Mouse (Mus musculus) liver, embryonic 11.5 days (tissue): Measurements from ENCODE around the gene Naxd. TPM values are rescaled to one million over a fixed set of nuclear protein-coding genes. Genes with fewer than 3 reads are reported as not detected.
A peak's percentile ranks its signal among the peaks of the same experiment; 100 is the strongest.

Experiments
- ATAC-seq: fragments of 200-750 bp; cut with Nextera tagmentation; replicated peaks from 2 replicates; pipeline ENCODE4 v1.8.0; 2017; ENCODE audit warnings: moderate number of reproducible peaks, mild to moderate bottlenecking, moderate TSS enrichment, moderate library complexity; ENCODE audit not compliant: low FRiP score
- DNase-seq: peaks from one replicate; pipeline ENCODE4 v3.0.0-alpha.2; 2017; ENCODE audit warnings: low spot score
- H3K27ac ChIP-seq: fragments of 300-500 bp; sonication (generic); 2 replicates; pipeline ENCODE4 v1.5.1; 2014; ENCODE audit warnings: mild to moderate bottlenecking, low read depth, low read length, control low read depth
- H3K27me3 ChIP-seq: fragments of 300-500 bp; sonication (generic); replicated peaks from 2 replicates; pipeline ENCODE4 v1.6.1; 2014; ENCODE audit warnings: low read length, mixed read lengths; ENCODE audit not compliant: control insufficient read depth, insufficient read depth
- H3K36me3 ChIP-seq: fragments of 300-500 bp; sonication (generic); 2 replicates; pipeline ENCODE4 v1.6.1; 2014; ENCODE audit warnings: mild to moderate bottlenecking, low read length, moderate library complexity, mixed read lengths; ENCODE audit not compliant: control insufficient read depth, insufficient read depth
- H3K4me1 ChIP-seq: fragments of 300-500 bp; sonication (generic); replicated peaks from 2 replicates; pipeline ENCODE4 v1.6.1; 2014; ENCODE audit warnings: low read length, mixed read lengths; ENCODE audit not compliant: control insufficient read depth, insufficient read depth
- H3K4me2 ChIP-seq: fragments of 300-500 bp; sonication (generic); 2 replicates; pipeline ENCODE4 v1.6.1; 2014; ENCODE audit warnings: mild to moderate bottlenecking, control low read depth, moderate library complexity
- H3K4me3 ChIP-seq: fragments of 300-500 bp; sonication (generic); 2 replicates; pipeline ENCODE4 v1.5.1; 2014; ENCODE audit warnings: low read depth, low read length, control low read depth
- H3K9ac ChIP-seq: fragments of 300-500 bp; sonication (generic); 2 replicates; pipeline ENCODE4 v1.6.1; 2014; ENCODE audit warnings: low read depth, low read length, control low read depth
- H3K9me3 ChIP-seq: fragments of 300-500 bp; sonication (generic); 2 replicates; pipeline ENCODE4 v1.6.1; 2016; ENCODE audit warnings: low read length, inconsistent platforms, mixed read lengths; ENCODE audit not compliant: control insufficient read depth
- WGBS: fragments of 180-500 bp; shearing (Covaris S2); extraction: QIAGEN DNeasy Blood & Tissue Kit; methylation state at CpG from one replicate; pipeline ENCODE4 v1.1.7; 2014; 5-methylcytosine and 5-hydroxymethylcytosine counted together
- polyA plus RNA-seq: library from polyadenylated mRNA; unstranded; fragments of >200 nt; fragmentation: Nextera tagmentation; extraction: Ambion mirVana; gene quantifications from 2 replicates; pipeline ENCODE4 v1.2.1, GENCODE M21; 2014

Naxd gene
- polyA plus RNA-seq, 1 experiment from 2014 or later, result 73.8 TPM

DNA sequence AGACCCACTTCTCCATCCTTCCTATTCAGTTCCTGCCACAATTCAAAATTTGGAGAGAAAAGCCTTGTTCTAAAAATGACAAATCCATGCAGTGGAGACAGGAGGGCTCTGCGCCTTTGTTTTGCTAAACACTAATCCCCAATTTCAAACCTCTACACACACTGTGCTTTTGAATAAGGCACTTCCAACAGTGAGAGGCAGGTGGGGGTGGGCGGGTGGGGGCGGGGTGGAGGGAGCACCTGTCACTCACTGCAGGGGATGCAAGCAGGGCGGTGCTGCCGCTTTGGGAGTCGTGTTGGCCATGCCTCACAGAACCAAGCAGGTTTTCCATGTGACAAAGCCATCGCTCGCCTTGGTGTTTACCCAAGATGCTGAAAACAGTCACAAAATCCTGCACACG lies 37.2 kb downstream of the Naxd start:
- Histone ChIP-seq H3K9ac (no peak overlapping the region), H3K9me3 (no peaks in the 10 kb centered on the region), H3K27me3 (no peaks in the 10 kb centered on the region), H3K4me1 (no peaks in the 10 kb centered on the region), H3K4me3 (no peak overlapping the region), H3K27ac (no peak overlapping the region), H3K4me2 (no peak overlapping the region), H3K36me3 (peaks cover 21% of the 10 kb centered on the region)
- ATAC-seq (no peak), DNase-seq (no peak)
- WGBS, result 66% methylated on average over 9 of the region's 9 CpGs

DNA sequence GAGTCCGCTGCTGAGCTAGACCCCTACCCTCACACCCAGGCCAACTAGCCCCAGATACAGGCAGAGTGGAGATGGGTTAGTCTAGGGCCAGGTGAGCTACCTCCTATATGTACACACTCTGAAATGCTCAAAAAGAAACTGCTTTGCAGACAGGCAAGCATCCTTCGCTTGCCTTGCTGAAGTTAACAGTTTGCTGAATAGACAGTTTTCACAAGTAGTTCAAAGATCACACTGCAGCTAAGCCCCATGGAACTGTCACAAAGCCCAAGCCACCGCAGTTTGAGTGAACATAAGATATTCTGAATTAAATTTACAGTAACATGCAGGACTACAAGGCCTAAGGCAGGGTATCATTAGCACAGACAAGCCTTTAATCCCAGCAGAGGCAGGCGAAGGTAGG lies 41.7 kb downstream of the Naxd start:
- no peaks in the 10 kb centered on the region for H3K9me3 ChIP-seq
- H3K27me3 ChIP-seq, result no peaks in the 10 kb centered on the region
- H3K4me3 ChIP-seq, result no peak overlapping the region
- WGBS, result 92% methylated on average over 4 of the region's 4 CpGs
- H3K4me1 ChIP-seq, result no peaks in the 10 kb centered on the region
- H3K27ac ChIP-seq, result no peak overlapping the region
- no peak for DNase-seq
- peaks cover 34% of the 10 kb centered on the region for H3K36me3 ChIP-seq
- no peak overlapping the region for H3K4me2 ChIP-seq
- no peak overlapping the region for H3K9ac ChIP-seq
- ATAC-seq, result no peak

DNA sequence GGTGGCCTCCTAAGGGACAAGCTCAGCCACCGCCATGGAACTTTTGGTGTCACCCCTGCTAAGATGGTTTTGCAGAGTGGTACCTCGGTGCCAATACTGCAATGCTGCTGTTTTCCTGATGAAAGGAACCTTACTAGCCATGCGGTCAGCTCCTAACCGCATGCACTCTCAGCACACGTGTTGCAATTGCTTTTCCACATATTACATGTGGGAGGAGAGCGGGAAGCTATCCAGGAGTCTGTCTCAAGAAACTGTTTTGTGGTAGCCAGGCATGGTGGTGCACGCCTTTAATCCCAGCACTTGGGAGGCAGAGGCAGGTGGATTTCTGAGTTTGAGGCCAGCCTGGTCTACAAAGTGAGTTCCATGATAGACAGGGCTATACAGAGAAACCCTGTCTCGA lies 42.9 kb downstream of the Naxd start:
- DNase-seq, result no peak
- H3K4me3 ChIP-seq, result no peak overlapping the region
- H3K4me2 ChIP-seq, result no peak overlapping the region
- no peak overlapping the region for H3K9ac ChIP-seq
- H3K4me1 ChIP-seq, result no peaks in the 10 kb centered on the region
- 91% methylated on average over 8 of the region's 8 CpGs for WGBS
- H3K27ac ChIP-seq, result no peak overlapping the region
- H3K27me3 ChIP-seq, result no peaks in the 10 kb centered on the region
- no peak for ATAC-seq
- no peaks in the 10 kb centered on the region for H3K9me3 ChIP-seq
- peaks cover 28% of the 10 kb centered on the region for H3K36me3 ChIP-seq

DNA sequence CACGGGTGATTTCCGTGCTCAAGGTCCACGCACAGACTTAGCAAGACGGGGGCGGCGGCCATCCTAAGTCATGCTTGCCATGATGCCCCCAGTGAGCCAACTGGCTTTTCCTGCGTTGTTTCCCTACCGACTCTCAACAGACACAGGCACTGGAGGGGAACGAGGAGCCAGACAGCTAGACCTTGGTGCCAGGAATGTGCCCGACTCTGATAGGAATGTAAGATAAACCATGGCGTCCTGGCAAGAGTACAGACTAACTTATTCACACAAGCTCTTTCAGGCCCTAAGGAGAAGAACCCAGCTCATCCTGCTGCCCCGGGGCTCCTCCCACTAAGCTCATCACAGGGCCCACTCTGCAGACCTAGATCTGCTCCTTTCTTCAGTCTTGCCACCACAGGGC lies 44.7 kb downstream of the Naxd start:
- no peak for ATAC-seq
- no peak overlapping the region for H3K4me3 ChIP-seq
- H3K4me1 ChIP-seq, result no peaks in the 10 kb centered on the region
- H3K4me2 ChIP-seq, result no peak overlapping the region
- no peaks in the 10 kb centered on the region for H3K27me3 ChIP-seq
- DNase-seq, result no peak
- WGBS, result 90% methylated on average over 12 of the region's 12 CpGs
- no peaks in the 10 kb centered on the region for H3K9me3 ChIP-seq
- peaks cover 25% of the 10 kb centered on the region for H3K36me3 ChIP-seq
- no peak overlapping the region for H3K9ac ChIP-seq
- H3K27ac ChIP-seq, result no peak overlapping the region

DNA sequence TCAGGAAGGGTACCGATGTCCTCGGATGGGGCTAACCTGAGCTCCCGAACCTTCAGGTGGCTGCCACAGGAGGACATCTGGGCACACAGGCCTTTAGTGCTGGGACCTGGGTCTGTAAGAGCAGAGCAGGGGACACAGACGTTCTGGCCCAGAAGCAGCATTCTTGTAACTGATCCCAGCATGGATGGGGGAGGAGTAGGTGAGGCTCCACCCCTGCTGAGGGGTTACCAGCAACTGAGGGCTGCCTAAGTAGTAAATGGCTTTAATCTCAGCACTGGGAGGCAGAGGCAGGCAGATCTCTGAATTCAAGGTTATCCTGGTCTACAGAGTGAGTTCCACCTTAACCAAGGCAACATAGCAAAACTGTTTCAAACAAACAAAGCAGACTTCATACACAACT lies 45.6 kb downstream of the Naxd start:
- Histone ChIP-seq H3K4me1 (no peaks in the 10 kb centered on the region), H3K9me3 (no peaks in the 10 kb centered on the region), H3K9ac (no peak overlapping the region), H3K4me3 (no peak overlapping the region), H3K27ac (no peak overlapping the region), H3K27me3 (no peaks in the 10 kb centered on the region), H3K4me2 (no peak overlapping the region), H3K36me3 (peaks cover 26% of the 10 kb centered on the region)
- ATAC-seq, result no peak
- WGBS, result 86% methylated on average over 4 of the region's 4 CpGs
- DNase-seq, result no peak

DNA sequence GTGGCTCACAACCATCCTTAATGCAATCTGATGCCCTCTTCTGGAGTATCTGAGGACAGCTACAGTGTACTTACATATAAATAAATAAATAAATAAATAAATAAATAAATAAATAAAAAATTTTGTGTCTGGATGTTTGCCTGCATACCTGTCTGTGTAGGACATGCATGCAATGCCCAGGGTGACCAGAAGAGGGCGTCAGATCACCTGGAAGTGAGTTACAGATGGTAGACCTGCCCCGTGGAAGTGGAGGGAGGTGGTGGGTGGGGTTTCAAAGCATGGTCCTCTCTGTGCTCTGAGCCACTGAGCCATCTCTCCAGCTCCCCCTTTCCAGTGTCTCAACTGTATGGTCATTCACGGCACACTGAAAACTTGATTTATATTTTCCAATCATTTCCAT lies 47.1 kb downstream of the Naxd start:
- DNase-seq (peak; percentile 50), ATAC-seq (no peak)
- no peak overlapping the region for H3K27ac ChIP-seq
- no peak overlapping the region for H3K4me3 ChIP-seq
- no peak overlapping the region for H3K4me2 ChIP-seq
- H3K36me3 ChIP-seq, result peaks cover 26% of the 10 kb centered on the region
- no peaks in the 10 kb centered on the region for H3K9me3 ChIP-seq
- 40% methylated on average over 3 of the region's 3 CpGs for WGBS
- H3K4me1 ChIP-seq, result no peaks in the 10 kb centered on the region
- no peaks in the 10 kb centered on the region for H3K27me3 ChIP-seq
- H3K9ac ChIP-seq, result no peak overlapping the region

DNA sequence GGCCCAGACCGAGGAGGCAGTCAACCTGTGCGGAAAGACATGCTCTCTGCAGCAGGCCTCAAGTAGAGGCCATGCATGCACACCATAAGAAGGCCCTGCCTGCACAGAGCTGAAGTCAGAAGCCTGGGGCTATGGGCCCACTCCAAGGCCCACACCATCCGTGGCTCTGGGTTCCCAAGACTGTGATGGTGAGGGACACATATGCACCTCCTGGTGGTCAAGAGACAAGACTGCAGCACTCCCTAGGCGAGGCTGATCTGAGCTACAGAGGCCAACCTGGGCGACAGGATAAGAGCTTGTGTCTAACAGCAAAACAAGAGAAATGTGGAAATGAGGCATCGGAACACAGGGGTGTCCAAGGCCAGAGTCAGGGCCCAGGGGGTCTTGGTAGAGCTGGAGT lies 49.8 kb downstream of the Naxd start:
- DNase-seq (no peak), ATAC-seq (peak; percentile 19; the same call in 1 of the 2 replicates)
- Histone ChIP-seq H3K9me3 (no peaks in the 10 kb centered on the region), H3K27me3 (no peaks in the 10 kb centered on the region), H3K36me3 (peaks cover 15% of the 10 kb centered on the region), H3K4me3 (no peak overlapping the region), H3K4me2 (no peak overlapping the region), H3K27ac (no peak overlapping the region), H3K4me1 (peaks cover 4% of the 10 kb centered on the region; the same call in 1 of the 2 replicates), H3K9ac (no peak overlapping the region)
- WGBS, result 69% methylated on average over 6 of the region's 6 CpGs

DNA sequence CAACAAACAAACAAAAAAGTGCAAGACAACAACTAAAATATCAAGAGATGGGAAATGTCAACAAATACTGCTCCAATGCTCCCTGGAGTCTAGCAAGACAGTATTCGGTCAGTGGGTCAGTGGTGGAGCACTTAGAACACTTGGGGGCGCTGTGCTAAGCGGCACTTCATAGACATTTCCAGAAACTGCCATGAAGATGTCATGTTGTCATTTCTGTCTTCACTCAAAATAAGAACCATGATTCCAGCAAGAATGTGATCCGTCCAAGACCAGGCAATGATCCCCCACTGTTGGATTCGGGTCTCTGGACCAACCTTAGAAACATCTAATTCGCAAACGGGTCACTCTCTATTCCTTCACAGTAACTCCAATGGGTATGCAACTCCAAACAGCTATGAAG lies 52.4 kb downstream of the Naxd start:
- 11% methylated on average over 7 of the region's 7 CpGs for WGBS
- DNase-seq, result peak; percentile 59
- H3K9ac ChIP-seq, result peak overlapping the region; percentile 84
- H3K9me3 ChIP-seq, result no peaks in the 10 kb centered on the region
- H3K36me3 ChIP-seq, result peaks cover 5% of the 10 kb centered on the region; the same call in 1 of the 2 replicates
- peaks cover 13% of the 10 kb centered on the region for H3K4me1 ChIP-seq
- no peak for ATAC-seq
- H3K4me3 ChIP-seq, result peak overlapping the region; percentile 81
- peak overlapping the region; percentile 73 for H3K4me2 ChIP-seq
- no peaks in the 10 kb centered on the region for H3K27me3 ChIP-seq
- peak overlapping the region; percentile 84 for H3K27ac ChIP-seq

DNA sequence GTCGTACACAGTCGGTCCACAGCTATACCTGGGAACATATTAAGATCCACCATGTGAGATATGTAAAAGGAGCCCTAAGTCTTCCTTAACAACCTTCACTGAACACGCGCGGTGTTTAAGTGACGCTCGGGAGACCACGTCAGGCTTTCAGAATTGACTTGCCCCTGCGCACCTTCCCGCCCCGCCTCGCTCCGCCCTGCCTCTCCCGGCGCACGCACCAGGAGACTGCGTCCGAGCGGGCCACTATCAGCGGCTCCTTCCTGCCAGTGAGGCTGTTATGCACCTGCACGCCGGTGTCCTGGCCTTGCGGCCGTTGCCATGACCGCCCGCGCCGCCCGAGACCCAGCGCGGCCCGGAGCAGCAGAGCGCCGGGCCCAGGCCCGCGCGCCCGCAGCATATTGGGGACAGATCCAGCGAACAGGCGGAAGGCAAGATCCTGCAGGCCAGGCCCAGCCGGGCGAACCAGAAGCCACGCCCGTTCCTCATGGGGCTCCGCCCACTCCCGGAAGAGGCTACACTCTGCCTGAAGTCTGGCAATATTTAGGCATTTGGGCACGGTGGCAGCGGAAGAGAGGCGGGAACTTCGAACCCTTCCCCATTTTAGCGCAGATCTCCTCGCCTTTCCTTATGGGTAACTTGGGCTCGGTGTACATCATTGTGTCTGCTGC lies 53.1 kb downstream of the Naxd start, which contains the start of gene Cars2:
Gene Cars2 (minus strand): TSS at position 503 of the 668 bp plus-strand sequence.
- no peaks in the 10 kb centered on the region for H3K9me3 ChIP-seq
- peak within 1 kb of the TSS; percentile 84 for H3K27ac ChIP-seq
- H3K4me2 ChIP-seq, result peak within 1 kb of the TSS; percentile 73
- H3K27me3 ChIP-seq, result no peaks in the 10 kb centered on the region
- peaks cover 13% of the 10 kb centered on the region for H3K4me1 ChIP-seq
- peak within 1 kb of the TSS; percentile 81 for H3K4me3 ChIP-seq
- H3K9ac ChIP-seq, result peak within 1 kb of the TSS; percentile 84
- peak; percentile 82 for ATAC-seq
- peaks cover 5% of the 10 kb centered on the region; the same call in 1 of the 2 replicates for H3K36me3 ChIP-seq
- DNase-seq, result peak; percentile 93
- WGBS, result 0% methylated on average over 53 of the region's 53 CpGs
